Mouse (Mus musculus) right cerebral cortex, postnatal 10 days (tissue): ENCODE measurements at regions not wholly inside any gene's neighbourhood (a gene's known extent, or its start where the extent isn't known, plus 50 kb on each side); places are given as distances from the start of the nearest gene placed in this dataset.

ENCODE experiments used
- DNase-seq, 2 experiments: peaks; one replicate each; pipeline ENCODE4 v3.0.0; 2021; ENCODE audit warnings: low spot score in 2 of 2

DNA sequence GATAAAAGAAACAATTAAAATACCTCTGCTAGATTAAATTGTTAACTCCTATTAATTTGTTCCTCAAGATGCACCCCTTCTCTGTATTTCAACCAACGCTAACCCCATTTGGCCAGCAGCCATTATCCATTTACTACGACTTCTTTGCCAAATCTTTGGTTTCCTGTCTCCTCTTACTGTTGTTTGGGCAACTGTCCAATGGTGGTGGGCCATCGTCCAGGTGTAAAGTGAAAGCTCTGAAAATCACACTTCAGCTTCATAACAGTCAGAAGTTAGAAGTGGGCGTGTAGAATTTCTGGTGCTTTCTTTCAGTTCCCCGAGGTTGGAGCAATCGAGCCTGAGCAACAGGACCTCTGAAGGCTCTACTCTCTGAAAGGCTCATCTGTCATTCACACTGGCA is 66.8 kb upstream of the Zbtb20 start:
- DNase-seq, result no peak

DNA sequence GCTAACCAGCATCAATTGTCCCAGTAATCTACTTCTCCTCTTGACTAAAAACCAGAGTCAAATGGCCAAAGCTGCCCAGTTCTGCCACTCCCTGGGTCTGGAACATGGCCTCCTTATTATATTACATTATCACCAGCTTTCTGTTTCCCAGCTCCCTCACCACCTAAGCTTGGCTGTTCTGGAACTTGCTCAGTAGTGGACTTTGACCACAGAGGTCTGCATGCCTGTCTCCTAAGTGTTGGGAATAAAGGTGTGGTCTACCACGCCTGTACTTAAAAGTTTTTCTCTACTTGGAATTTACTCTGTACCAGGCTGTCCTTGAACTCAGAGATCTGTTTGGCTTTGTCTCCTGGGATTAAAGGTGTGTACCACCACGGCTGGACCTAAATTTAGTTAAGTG is 68.1 kb upstream of the Zbtb20 start:
- DNase-seq, result no peak

DNA sequence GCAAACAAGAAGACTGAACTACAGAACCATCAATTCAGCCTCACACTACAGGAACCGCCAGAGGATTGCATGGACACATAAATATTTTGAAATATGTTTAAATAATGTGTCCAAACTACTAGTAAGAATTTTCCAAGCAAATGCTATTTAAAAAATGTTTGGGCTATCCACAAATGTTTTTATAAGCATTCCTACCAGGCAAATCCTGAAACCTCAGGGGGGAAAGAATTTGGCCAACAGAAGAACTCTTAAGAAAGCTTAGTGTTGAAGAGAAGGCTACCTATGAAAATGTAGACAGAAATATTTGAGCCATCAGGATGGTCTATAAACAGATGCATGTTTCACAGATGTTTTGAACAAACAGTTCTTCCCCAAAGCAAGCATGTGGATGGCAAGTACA is 72.1 kb upstream of the Zbtb20 start:
- DNase-seq, result no peak

- DNase-seq, result no peak
These were observed 83.1 kb upstream of the Zbtb20 start for GRCm38 (mm10) chr16:42792571-42792970.

GRCm38 (mm10) chr16:42784712-42785111 is 91.0 kb upstream of the Zbtb20 start:
- no peak for DNase-seq

GRCm38 (mm10) chr16:42784031-42784430 is 91.7 kb upstream of the Zbtb20 start:
- DNase-seq, result no peak

GRCm38 (mm10) chr16:42782091-42782679 is 93.5 kb upstream of the Zbtb20 start:
- peak; percentile 74 to 76 for DNase-seq

DNA sequence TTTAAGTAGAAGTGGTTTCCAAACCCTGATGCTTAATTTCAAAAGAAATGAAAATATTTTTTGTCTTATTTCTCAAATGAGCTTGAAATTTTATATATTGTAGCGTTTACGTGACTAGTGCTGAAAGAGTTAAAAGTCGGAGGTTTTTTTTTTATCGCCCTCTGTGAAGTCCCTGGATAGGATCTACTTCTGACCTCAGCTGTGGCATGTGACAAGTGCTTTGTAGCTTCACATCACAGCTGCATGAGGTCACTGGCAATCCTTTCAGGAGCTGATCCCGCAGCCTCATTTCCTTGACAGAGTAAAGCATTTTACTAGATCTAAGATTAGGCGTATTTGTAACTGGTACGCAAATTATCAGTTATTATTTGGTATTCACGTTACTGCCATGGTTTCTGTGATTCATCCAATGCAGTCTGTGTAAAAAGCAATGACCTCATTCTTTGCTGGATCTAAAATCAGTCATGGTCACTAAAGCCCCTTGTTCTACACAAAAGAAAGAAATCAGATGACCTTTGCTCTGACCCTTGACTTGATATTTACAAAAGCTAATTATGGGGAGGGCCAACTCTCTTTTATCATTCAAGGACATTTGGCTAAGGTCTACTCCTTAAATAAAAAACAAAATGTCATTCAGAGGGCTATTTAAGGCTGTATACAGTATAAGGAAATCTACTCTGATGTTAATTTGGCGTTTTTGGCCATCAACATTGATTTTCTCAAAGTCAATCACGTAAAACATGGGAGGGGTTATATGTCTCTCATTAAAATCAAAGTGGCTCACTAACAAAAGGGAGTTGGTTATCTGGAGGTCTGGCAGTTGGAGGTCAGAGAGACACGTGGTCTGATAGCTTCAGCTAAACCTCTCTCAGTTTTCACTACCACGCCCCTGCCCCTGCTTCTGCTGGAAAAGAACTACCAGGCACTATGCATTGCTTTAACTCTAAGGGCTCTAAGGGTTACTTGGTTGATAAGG is 94.3 kb upstream of the Zbtb20 start:
- DNase-seq, result peak in 1 of 2 experiments; percentile 30

DNA sequence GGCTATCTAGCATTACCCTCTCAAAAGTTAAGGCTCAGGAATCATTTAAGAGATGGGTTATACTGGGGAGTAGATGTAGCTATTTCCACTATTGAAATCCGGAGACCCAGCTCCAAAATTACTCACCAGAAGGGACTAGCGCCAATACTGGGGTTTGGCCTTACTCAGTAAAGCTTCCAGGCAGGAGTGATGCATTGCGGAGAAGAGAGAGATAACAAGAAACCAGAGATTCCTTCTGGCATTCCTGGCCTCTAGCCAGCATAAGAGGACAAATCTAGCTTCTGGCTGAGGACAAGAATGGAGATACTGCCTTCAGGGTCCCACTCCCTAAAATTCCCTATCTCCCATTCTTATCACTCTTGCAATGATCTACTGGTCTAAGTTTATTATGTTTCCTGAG is 95.7 kb upstream of the Zbtb20 start:
- DNase-seq, result peak in 1 of 2 experiments; percentile 45

DNA sequence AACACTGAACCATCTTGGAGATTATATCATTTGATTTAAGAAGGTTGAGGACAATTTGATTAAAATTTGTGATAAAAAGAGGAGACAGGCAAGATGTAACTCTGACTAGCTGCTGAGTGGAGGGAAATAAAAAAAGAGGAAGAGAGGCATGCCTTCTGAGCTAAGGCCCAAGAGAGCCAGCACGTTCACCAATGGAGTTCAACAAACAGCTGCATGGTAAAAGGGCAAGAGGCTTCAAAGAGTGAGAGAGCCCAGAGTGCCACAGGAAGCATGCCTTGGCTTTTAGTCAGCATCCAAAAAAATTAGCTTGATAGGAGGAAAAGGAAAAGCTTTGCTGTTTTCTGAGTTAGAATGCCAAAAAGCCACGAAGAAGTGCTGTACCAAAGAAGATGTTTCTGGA is 103.0 kb upstream of the Zbtb20 start:
- no peak for DNase-seq

DNA sequence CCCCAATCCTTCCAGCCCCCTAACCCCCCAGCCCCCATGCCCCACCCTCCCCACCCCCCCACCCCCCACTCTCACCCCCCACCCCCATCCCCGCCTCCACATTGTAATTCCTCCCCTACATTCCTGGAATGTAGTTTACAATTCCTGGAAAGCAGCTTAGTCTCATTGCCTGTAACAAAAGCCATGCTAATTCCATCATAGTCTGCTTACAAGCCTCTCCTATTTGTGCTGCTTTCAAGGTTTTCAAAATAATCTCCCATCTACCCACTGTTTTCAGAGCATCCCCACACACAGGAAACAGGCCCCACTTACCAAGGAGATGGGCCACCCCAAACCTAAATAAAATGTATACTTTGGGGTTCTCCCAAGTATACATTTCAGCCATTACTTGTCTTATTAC is 105.5 kb upstream of the Zbtb20 start:
- no peak for DNase-seq

GRCm38 (mm10) chr16:42748681-42749080 is 127.0 kb upstream of the Zbtb20 start:
- DNase-seq, result peak; percentile 28 to 60

DNA sequence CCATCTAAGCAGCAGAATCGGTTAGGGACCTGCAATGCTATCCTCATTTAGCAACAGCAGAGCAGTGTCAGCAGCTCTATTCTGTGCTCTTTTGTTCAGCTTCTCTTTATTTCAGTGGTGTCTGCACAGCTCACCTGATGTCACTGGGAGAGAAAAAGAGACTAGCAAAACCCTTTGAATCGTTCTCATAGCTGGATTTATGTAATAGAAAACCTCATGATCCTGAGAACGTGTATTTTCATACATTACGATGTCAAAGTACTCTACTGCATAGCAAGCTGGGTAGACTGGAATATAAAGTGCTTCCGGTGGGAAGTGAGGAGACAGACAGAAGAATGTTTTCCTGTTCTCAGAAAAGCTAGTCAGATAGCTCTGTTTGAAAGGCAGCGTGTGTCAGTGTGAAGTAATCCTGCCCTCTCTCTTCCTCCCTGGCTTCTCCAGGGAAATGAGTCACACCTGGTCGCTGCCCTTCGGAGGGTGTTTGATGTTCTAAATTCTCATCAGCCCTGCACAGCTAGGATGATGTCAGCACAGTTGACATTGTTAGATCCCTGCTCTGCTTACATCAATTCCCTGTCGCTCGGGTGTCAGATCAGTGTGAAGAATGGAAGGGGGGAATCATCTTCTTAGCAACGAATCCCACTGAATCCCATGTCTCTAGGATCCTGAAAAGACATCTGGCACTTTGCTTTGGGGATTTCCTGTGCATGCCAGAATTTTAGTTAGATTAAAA is 129.6 kb upstream of the Zbtb20 start:
- peak; percentile 31 to 43 for DNase-seq

- no peak for DNase-seq
These were observed 132.1 kb upstream of the Zbtb20 start for GRCm38 (mm10) chr16:42743538-42743937.

- DNase-seq, result no peak
These were observed 132.6 kb upstream of the Zbtb20 start for GRCm38 (mm10) chr16:42743120-42743519.

DNA sequence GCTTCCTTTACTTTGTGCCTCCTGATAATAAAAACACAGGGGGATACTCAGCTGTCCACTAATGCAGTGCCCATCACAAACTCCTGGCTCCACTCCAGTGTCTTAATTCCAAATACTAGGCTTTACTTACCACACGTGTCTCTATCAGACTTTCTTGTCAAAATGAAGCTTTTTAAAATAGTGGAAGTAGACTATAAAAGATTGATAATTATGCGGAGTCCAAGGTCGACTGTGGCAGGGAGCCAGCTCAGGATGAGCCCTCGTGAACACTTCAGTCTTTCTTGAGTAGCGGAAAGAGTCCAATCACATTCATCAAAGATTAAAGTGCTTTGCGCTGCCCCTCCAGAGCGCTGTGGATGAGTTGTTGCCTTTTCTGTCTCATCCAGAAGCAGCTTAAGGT is 147.9 kb upstream of the Zbtb20 start:
- no peak for DNase-seq

GRCm38 (mm10) chr16:42719915-42720314 is 155.8 kb upstream of the Zbtb20 start:
- no peak for DNase-seq

DNA sequence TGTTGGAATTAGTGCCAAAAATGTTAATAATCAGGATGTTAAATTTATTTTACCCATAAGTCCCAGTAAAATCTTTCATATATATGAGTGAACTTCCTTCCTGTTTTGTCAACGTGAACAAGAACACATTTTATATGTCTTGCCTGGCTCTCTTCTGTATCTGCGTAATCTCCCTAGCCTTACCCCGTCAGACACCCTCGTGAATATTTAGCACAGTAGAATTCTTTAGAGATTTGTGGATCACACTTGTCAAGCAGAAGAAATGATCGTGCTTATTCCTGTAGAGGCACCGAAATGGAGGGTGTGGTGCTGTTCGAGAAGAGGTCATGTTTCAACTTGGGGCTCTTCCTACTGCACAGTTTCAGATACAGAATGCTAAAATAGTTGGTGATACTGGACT is 157.2 kb upstream of the Zbtb20 start:
- DNase-seq, result peak in 1 of 2 experiments; percentile 30

- DNase-seq, result peak; percentile 74 to 91
These were observed 157.8 kb upstream of the Zbtb20 start for GRCm38 (mm10) chr16:42717828-42718412.

DNA sequence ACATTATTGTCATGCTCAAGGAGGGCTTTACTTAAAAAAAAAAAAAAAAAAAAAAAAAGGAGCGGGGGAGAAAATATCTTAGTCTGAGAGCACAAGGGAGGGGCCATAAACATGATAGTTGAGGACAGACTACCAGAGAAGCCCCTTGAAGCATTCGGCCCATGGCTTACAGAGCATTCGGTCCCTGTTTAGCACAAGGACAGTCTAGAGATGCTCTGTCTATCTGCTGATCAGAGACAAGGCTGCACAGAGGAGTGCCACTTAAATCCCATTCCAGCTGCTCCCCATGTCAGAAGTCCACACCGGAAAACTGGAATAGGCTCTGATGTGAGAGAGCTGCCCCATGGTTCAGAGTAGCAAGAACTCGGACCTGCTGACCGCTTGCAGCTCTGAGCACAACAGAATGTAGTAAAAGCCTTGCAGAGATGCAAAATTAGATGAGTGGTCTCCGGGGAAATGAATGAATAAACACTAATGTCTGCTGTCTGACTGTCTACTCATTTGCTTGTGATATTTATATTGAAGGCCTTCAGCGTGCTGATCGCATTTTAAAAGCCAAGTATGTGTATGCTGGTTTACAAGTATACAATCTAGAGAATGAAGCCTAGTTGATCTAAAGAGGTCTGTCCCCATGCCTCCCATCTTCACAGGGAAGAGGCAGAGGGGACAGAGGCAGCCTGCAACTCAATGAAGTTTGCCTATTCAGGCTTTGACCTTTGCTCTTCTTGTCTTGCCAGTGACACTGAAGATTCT is 158.4 kb upstream of the Zbtb20 start:
- DNase-seq, result no peak

DNA sequence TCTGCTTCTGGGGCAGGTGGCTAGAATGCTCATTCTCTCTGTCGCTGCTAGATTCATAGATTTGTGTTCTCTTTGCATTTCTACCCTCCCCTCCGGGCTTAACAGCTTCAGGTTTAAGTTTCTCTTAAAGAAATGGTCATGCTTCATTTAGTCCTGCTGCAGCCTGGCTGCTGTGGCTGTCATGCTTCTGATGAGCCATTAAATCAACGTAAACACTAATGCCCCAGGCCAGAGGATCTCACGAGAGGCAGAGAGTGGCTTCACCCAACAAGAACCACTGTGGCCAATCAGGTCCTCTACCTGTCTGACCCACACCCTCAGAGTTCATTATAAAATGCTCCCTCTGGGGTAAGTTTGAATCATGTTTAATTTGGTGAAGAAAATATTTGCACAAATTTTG is 173.0 kb upstream of the Zbtb20 start:
- no peak for DNase-seq
